Mouse (Mus musculus) CH12.LX (cell line): ENCODE measurements around the gene Dcdc2a.

Experiments
- CTCF ChIP-seq, 2 experiments: IDR thresholded peaks in 1 of 2; conservative IDR thresholded peaks in 1 of 2; 2 replicates each; pipeline ENCODE4 v1.5.1; 2011 to 2012; ENCODE audit warnings: low read depth in 2 of 2, low read length in 2 of 2, improper control_type of control experiment in 1 of 2, inconsistent platforms in 1 of 2, mild to moderate bottlenecking in 1 of 2, moderate library complexity in 1 of 2
- MYC ChIP-seq: IDR thresholded peaks from 2 replicates; pipeline ENCODE4 v1.6.1; 2011; ENCODE audit warnings: low read depth, mild to moderate bottlenecking, improper control_type of control experiment, low read length
- POLR2AphosphoS2 ChIP-seq: IDR thresholded peaks from 2 replicates; pipeline ENCODE4 v1.6.1; 2011; ENCODE audit warnings: low read depth, low read length, improper control_type of control experiment
- TBP ChIP-seq: conservative IDR thresholded peaks from 2 replicates; pipeline ENCODE4 v1.6.1; 2011; ENCODE audit warnings: low read depth, low read length, improper control_type of control experiment
- TCF12 ChIP-seq: IDR thresholded peaks from 2 replicates; pipeline ENCODE4 v1.6.1; 2014; ENCODE audit warnings: low read depth, mild to moderate bottlenecking, inconsistent platforms, low read length, improper control_type of control experiment
- USF1 ChIP-seq: IDR thresholded peaks from 2 replicates; pipeline ENCODE4 v1.6.1; 2014; ENCODE audit warnings: low read depth, mild to moderate bottlenecking, inconsistent platforms, low read length, improper control_type of control experiment
- ZC3H11A ChIP-seq: IDR thresholded peaks from 2 replicates; pipeline ENCODE4 v1.6.1; 2012; ENCODE audit warnings: low read depth, mild to moderate bottlenecking, inconsistent platforms, low read length, improper control_type of control experiment

- no peak for TF ChIP-seq USF1
- no peak for TF ChIP-seq TBP
- TF ChIP-seq MYC = no peak
- TF ChIP-seq TCF12 = no peak
- TF ChIP-seq CTCF (conservative IDR thresholded peaks at IDR 0.05 in 1 of 2, IDR thresholded peaks at IDR 0.05 in 1 of 2; ENCODE audit: low read depth in 2 of 2, low read length in 2 of 2) = no peak
- TF ChIP-seq POLR2AphosphoS2 = no peak
- no peak for TF ChIP-seq ZC3H11A
Observed at GRCm38 (mm10) chr13:25052671-25053070, 3.1 kb upstream of the Dcdc2a start.
